Mouse (Mus musculus): ENCODE measurements at regions not wholly inside any gene's neighbourhood (a gene's known extent, or its start where the extent isn't known, plus 50 kb on each side); places are given as distances from the start of the nearest gene placed in this dataset.

GRCm38 (mm10) chr4:64432097-64432496 is 385.3 kb upstream of the Tnc start:
- in situ Hi-C loops (cut with MboI, MseI): no loop called here

GRCm38 (mm10) chr4:64437744-64438594 is 391.2 kb upstream of the Tnc start:
- in situ Hi-C loops (cut with MboI, MseI): no loop called here

GRCm38 (mm10) chr4:64451442-64451841 is 404.6 kb upstream of the Tnc start:
- in situ Hi-C loops (cut with MboI, MseI): no loop called here

DNA sequence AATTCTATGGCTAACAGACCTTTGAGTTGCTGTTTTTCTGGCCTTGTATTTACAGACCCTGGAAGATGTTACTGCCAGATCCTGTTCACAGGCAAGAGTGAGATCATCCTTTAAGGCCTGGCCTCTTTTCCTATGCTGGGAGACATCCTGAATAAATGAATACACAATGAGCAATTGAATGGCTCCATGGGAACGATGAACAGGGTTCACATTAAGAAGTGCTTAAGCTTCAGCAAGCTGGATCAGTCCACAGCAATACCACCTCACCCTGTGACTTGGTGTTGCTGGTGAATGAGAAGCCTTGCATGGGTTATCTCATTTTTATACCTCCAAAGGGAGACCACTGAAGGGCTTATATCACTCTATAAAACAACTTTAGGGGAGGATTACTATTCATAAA is 405.1 kb upstream of the Tnc start:
- in situ Hi-C loops (cut with MboI, MseI): no loop called here

GRCm38 (mm10) chr4:64492260-64492962 is 445.6 kb upstream of the Tnc start:
- in situ Hi-C loops (cut with MboI, MseI): loop anchor here (25.0 kb wide), 2 partner anchors 680 to 880 kb away; partner anchors contain the start of genes Gm11213 and Tex48

GRCm38 (mm10) chr4:64497759-64498158 is 450.9 kb upstream of the Tnc start:
- in situ Hi-C loops (cut with MboI, MseI): loop anchor here (25.0 kb wide), 2 partner anchors 685 to 885 kb away; partner anchors contain the start of genes Gm11213 and Tex48

GRCm38 (mm10) chr4:64500635-64501395 is 454.0 kb upstream of the Tnc start:
- in situ Hi-C loops (cut with MboI, MseI): no loop called here

DNA sequence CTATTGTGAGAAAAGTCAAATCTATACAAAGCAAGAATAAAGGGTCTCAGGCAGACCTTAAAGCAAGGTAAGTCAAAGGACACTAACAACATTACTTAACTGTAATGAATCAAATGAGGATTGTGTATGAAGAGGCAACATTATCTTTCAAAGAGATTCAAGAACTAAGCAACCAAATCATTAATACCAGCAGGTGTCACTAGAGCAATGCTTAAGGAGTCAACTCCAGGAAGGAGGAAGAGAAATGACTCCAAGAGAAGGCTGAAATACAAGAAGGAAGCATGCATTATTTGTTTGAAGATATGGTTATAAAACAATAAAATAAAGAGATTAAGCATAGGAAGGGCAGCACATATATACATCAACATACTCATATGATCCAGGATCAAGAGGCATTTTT is 475.1 kb upstream of the Tnc start:
- in situ Hi-C loops (cut with MboI, MseI): no loop called here

DNA sequence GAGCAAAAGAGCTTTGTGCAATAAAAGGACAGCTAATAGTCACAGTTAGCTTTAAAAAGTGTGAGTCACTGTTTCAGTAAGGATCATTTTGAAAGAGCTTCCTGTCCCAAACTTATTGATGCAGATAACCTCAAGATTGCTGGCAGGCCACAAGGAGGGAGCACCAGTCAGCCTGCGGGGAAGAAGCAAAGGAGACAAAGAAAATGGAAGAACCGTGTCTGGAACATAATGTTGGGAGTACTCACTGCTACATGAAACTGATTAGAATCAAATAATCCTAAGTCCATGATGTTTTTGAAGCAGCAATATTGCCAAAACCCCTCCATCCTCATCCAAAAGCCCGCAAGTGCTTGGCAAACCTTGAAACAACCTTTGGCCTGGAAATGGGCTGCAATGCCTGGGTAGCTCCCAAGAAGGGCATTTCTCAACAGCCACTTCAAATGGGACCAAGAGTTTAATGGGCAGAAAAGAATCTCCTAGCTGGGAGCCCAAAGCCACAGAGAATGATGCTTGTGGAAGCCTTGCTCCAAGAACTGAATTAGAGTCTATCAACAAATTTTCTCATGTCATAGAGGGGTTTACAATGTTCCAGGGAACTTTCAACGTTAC is 481.0 kb upstream of the Tnc start:
- in situ Hi-C loops (cut with MboI, MseI): no loop called here

- in situ Hi-C loops (cut with MboI, MseI): no loop called here
Measured at GRCm38 (mm10) chr4:64530585-64530984, 483.8 kb upstream of the Tnc start.

DNA sequence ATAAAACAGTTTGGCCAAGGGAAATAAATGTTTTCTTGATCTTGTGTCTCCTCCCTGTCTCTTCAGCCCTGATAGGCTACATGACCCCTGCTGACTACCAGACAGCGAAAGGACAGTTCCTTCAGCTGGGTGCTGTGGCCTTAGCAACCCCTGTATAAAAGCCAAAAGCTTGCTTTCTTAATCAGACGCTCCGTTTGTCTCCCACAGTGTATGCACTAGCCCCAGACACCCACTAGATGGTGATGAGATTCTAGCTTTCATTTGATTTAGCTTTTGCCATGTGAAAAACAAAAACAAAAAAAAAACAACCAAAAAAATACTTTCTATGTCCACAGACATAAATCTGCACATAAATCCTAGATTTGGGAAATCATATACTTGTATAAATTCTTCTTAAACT is 486.2 kb upstream of the Tnc start:
- in situ Hi-C loops (cut with MboI, MseI): no loop called here

DNA sequence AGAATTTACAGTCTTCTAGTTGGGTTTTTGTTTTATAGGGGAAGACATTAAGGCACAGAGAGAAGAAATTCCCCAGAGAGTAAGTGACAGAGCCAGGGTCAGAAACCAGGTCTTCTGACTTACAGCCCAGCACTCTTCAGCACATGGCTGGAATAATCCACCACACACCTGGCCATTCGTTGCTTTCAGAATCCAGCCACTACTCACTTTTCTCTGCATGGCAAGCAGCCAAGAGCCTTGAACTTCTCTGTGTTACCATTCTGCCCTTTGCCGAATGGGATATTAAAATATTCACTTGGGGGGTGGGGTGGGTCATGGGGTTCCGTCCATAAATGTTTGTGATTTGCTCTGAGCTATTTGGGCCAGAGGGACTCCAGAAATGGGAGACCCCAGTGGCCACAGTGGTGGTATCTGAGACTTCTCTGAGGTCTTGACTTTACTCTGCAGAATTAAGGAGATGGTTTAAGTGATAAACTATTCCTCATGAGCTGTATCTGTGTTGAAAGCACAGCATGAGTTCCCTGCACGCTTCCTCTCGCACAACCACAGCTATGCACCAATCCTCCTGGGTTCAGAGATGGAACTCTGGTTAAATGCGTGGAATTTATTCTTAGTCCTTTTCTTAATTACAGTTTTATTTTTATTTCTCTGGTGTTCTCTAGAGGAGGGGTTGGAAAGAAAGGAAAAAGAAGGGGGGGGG is 488.9 kb upstream of the Tnc start:
- in situ Hi-C loops (cut with MboI, MseI): no loop called here

DNA sequence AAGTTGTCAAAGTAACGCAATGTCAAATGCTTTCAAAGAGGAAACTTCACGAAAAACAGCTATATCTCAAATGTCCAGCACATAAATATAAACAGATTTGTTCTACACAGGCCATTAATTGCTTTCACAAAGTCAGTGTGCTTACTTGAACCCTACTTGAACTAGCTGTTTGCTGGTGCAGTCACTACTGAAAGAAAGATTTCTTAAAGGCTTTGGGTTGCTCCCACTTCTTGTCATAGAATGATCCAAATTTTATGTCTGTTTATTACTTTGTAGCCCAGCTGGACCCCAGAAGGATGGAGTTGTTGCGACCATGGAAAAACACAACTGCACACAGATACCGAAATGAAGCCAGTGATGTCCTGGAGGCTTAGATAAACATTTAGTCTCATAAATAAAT is 491.2 kb upstream of the Tnc start:
- in situ Hi-C loops (cut with MboI, MseI): no loop called here

- in situ Hi-C loops (cut with MboI, MseI): no loop called here
Measured at GRCm38 (mm10) chr4:64544576-64545185, 497.9 kb upstream of the Tnc start.

- in situ Hi-C loops (cut with MboI, MseI): no loop called here
Measured at GRCm38 (mm10) chr4:64546386-64546785, 499.6 kb upstream of the Tnc start.

GRCm38 (mm10) chr4:64562511-64562910 is 515.7 kb upstream of the Tnc start:
- in situ Hi-C loops (cut with MboI, MseI): no loop called here

GRCm38 (mm10) chr4:64563996-64564395 is 517.2 kb upstream of the Tnc start:
- in situ Hi-C loops (cut with MboI, MseI): no loop called here

DNA sequence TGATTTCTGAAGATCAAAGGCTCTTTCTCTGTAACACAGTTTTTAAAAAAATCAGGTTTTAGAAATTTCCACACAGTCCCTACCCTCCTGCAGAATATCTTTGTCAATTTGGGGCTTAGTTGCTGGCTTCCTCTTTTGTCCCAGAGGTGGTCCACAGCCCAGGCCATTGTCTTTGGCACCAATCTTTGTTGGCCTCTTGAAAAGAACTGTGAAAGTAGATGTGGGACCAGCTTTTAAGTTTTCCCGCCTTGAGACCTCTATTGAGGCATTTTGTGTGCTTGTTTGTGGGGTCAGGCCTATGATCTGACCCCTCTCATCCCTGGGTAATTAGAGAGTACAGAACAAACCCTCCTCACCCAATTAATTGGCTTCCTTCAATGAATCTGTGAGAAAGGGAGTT is 523.9 kb upstream of the Tnc start:
- in situ Hi-C loops (cut with MboI, MseI): no loop called here

DNA sequence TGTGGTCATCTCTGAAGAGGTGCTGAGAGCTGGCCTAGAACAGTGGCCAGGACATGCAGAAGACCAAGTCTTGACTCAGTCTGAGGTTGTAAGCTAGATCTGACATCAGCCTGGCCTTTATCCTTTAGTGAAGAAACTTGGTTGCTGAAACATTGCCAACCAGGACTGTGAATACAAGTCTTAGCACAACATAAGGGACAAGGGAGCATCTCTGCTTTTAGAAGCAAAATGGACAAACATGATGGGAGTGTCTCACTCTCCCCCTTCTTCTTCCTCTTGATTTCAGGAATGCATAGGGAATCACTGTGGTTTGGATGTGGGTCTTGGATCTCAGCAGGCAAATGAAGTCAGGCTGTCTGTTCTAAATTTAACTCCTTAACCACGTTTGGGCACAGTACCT is 529.1 kb upstream of the Tnc start:
- in situ Hi-C loops (cut with MboI, MseI): no loop called here

DNA sequence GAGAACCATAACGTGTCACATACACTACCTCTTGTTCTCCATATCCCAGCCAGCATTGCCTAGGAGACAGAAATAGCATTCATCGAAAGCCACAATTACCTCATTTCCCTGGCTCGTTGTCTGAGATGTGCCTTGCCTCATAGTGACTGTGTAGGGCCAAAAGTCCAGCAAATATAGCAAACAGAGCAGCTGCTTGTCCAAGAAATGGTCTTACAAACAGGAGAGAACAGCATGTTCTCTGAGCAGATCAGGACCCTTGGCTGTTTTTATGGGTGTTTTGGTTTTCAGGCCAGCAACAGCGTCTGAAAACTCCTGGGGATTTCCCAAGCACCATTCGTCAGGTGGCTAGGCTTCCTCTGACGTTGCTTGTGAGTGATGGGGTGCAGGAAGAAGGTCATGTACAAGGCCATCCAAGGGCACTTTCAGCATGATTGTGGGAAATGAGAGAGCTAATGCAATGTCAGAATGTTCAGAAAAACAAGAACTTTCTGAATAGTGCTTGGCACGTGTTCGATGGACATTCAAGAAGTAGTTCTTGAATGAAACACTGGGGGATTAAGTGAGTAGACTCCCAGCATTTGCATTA is 528.9 kb upstream of the Pappa start:
- in situ Hi-C loops (cut with MboI, MseI): no loop called here
